Mouse (Mus musculus) testis, adult 2 months (tissue): ENCODE results near the gene Gdf15.
"Not testable (repeated sequence)": the region's sequence is repeated elsewhere in the genome, so short reads cannot be mapped to it uniquely, and the experiment has no call there.

Source experiments
- CTCF ChIP-seq: fragments of 200-500 bp; IDR thresholded peaks from 2 replicates; pipeline ENCODE4 v1.5.1; 2012; ENCODE audit warnings: low read depth, mild to moderate bottlenecking, inconsistent platforms, low read length, moderate library complexity; ENCODE audit not compliant: control insufficient read depth, insufficient read depth, insufficient replicate concordance
- POLR2A ChIP-seq: fragments of 200-500 bp; IDR thresholded peaks from 2 replicates; pipeline ENCODE4 v1.6.1; 2012; ENCODE audit warnings: low read depth, mild to moderate bottlenecking, inconsistent platforms, low read length, moderate library complexity; ENCODE audit not compliant: control insufficient read depth

GRCm38 (mm10) chr8:70587955-70588354 is 44.3 kb downstream of the Gdf15 start:
- not testable (repeated sequence) for TF ChIP-seq CTCF, POLR2A
